Mouse (Mus musculus): ENCODE data around the gene Tnk1.

The Tnk1 gene

GRCm38 (mm10) chr11:69837604-69837951 is 21.0 kb downstream of the Tnk1 start, which contains the start of gene Nlgn2:
Gene Nlgn2, minus strand, starts transcription at chr11:69837784.
- no peak for DNase-seq

- DNase-seq = peak; percentile 33
These were observed 21.6 kb downstream of the Tnk1 start for GRCm38 (mm10) chr11:69836703-69837576.

- no peak for DNase-seq
These were observed 22.6 kb downstream of the Tnk1 start for GRCm38 (mm10) chr11:69835966-69836335.

GRCm38 (mm10) chr11:69835326-69835965 is 23.1 kb downstream of the Tnk1 start:
- no peak for DNase-seq

GRCm38 (mm10) chr11:69834001-69834549 is 24.5 kb downstream of the Tnk1 start:
- DNase-seq = peak; percentile 79

- DNase-seq = no peak
These were observed 25.0 kb downstream of the Tnk1 start for GRCm38 (mm10) chr11:69833554-69833953.

GRCm38 (mm10) chr11:69828832-69829231 is 29.7 kb downstream of the Tnk1 start:
- DNase-seq = no peak

GRCm38 (mm10) chr11:69823456-69823855 is 35.1 kb downstream of the Tnk1 start:
- no peak for DNase-seq

- DNase-seq = no peak
These were observed 36.5 kb downstream of the Tnk1 start, which contains the start of gene Spem1 for GRCm38 (mm10) chr11:69822080-69822479. Gene Spem1, minus strand, starts transcription at chr11:69822180.

- DNase-seq = no peak
These were observed 39.7 kb downstream of the Tnk1 start for GRCm38 (mm10) chr11:69818871-69819270.

- DNase-seq = no peak
These were observed 40.2 kb downstream of the Tnk1 start, which contains the start of gene Spem2 for GRCm38 (mm10) chr11:69818365-69818764. Gene Spem2, minus strand, starts transcription at chr11:69818465.

- DNase-seq = no peak
These were observed 42.0 kb downstream of the Tnk1 start for GRCm38 (mm10) chr11:69816520-69816919.

- no peak for DNase-seq
These were observed 43.4 kb downstream of the Tnk1 start, which contains the start of gene Gm39566 for GRCm38 (mm10) chr11:69815155-69815554. Gene Gm39566, minus strand, starts transcription at chr11:69815298.

- DNase-seq = no peak
These were observed 48.2 kb downstream of the Tnk1 start for GRCm38 (mm10) chr11:69810280-69810679.

- no peak for DNase-seq
These were observed 50.9 kb downstream of the Tnk1 start for GRCm38 (mm10) chr11:69807641-69808040.

GRCm38 (mm10) chr11:69806378-69806777 is 52.2 kb downstream of the Tnk1 start:
- DNase-seq = no peak

- no peak for DNase-seq
These were observed 53.3 kb downstream of the Tnk1 start, which contains the start of gene Tmem102 for GRCm38 (mm10) chr11:69804972-69805909. Gene Tmem102, minus strand, starts transcription at chr11:69805624.

GRCm38 (mm10) chr11:69804652-69804940 is 53.9 kb downstream of the Tnk1 start:
- no peak for DNase-seq

- DNase-seq = peak; percentile 76
These were observed 54.5 kb downstream of the Tnk1 start for GRCm38 (mm10) chr11:69803786-69804651.

GRCm38 (mm10) chr11:69803328-69803727 is 55.2 kb downstream of the Tnk1 start:
- DNase-seq = no peak

- DNase-seq = peak; percentile 83
These were observed 55.9 kb downstream of the Tnk1 start for GRCm38 (mm10) chr11:69802648-69803105.
